Mouse (Mus musculus) spleen, postnatal 14 days (tissue): Measurements from ENCODE around the gene Fstl4.

Experiments
- DNase-seq, 2 experiments: peaks; one replicate each; pipeline ENCODE4 v3.0.0; 2021 to 2022; ENCODE audit warnings: low spot score in 2 of 2

The Fstl4 gene

DNA sequence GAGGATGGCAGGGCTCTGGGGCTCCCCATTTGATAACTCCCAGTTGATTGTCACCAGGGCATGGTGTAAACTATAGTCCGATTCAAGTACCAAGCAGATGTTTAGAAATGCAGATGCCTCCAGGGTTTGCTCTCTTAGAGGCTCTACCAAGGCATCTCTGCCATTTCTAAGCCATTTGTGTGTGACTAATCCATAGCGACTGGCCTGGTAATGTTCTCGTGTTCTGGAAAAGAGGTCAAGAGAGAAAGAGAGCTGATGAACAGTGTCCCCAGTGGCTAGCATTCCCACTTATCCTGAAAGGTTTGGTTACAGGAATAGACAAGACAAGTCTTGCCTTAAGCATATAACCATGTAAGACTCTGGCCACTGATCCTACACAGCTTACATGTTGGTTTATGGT is 3.5 kb downstream of the Fstl4 start:
- DNase-seq: no peak

DNA sequence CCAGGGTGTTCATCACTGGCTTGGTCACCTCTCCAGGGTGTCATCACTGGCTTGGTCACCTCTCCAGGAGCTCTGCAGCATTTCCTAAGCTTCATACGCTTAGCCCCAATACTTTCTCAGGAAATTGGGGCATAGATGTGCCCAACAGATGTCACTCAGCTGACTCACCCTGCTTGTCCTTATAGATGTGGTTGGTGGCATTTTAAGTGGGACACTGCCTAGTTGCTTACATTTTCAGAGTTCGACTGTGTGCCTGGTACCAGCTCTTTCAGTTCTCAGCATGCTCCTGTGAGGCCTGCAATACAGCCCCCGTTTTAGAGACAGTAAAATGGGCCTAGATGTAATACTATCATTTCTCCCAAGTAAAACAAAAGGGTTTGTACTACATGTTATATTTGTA is 8.6 kb downstream of the Fstl4 start:
- no peak for DNase-seq

DNA sequence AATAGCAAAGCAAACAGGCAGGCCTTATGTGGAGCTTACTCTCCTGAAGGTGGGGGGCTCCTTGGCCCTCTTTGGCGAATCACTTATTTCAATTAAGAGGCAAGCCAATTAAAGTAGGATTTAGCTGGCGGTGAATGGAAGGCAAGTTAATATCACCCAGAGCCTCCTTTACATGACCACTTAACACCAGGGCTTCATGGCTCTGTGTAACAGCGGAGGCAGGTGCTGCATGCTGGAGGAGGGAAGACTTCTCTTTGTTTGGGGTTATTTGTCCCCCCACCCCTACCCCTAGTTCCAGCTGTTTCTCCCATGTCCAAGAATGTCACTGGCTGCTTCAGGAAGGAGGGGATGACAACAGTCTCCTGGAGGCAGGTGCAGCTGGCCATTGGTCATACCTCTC is 10.9 kb downstream of the Fstl4 start:
- DNase-seq: no peak

DNA sequence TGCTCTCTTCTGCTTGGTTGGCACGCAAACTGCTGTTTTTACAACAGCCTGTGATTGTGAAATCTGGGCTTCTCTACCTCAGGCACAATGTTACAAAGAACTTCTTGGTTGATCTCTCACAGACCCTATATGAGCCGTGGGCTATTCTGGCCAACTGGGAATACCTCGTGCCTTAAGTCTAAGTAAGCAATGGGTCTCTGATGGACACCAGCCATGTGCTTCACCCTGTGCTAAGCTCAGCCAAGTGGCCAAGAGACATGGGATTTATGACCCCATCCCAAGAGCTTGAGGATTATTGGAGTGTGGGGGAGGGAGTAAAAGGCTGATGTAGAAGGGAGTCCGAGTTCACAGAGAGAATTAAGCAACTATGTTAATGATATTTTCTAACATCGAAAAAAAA is 18.0 kb downstream of the Fstl4 start:
- no peak for DNase-seq

DNA sequence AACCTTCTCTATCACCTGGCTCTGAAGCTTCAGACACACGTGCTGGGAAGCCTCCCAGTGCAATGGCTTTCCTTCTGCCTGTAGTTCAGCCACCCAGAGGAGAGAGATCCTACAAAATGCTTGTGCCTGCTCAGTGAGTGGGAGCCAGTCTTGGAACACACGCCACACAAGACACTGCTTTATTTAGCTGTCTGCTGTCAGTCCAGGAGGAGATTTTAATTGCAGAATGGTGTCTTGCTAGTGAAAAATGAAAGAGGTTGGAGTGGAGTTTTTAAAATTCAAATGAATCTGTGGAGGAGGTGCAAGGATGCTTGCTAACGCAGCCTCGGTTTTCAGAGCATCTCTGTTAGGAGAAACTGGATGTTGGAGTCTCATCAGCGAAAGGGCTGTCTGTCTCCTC is 29.9 kb downstream of the Fstl4 start:
- DNase-seq: no peak

DNA sequence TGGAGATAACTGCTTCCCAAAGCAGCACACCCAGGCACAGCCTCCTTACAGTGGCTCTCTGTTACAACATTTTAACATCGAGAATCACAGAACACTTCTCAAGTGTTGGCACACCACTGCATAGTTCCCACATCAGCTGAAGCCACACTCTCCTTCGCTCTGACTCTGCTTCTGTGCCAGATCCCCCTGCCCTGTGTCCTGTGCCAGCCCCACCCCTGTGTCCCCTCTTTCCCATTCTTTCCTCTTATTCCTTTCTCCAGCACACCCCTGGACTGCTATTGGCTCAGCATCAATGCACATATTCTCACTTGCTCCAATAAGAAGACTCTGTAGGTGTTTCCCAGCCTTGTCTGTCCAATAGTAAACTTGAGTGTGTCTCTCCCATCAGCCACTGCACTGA is 45.1 kb downstream of the Fstl4 start:
- DNase-seq: no peak

DNA sequence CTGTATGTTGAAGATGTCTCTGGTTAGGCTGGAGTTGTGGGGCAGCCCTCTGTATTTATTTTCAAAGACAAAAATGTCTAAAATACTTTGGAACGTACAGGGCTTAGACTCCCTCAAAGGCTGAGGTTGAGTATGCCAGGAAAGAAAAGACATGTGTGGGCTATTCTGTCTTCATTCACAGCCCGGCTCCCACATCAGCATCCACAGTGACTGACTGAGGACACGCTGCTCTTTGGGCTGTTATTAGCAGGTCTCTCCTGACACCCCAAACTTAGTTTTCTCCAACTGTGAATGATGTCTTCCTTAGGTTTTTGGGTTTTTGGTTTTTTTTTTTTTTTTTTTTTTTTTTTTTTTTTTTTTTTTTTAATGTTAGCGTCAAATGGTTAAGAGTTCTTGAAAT is 51.6 kb downstream of the Fstl4 start:
- DNase-seq: no peak

DNA sequence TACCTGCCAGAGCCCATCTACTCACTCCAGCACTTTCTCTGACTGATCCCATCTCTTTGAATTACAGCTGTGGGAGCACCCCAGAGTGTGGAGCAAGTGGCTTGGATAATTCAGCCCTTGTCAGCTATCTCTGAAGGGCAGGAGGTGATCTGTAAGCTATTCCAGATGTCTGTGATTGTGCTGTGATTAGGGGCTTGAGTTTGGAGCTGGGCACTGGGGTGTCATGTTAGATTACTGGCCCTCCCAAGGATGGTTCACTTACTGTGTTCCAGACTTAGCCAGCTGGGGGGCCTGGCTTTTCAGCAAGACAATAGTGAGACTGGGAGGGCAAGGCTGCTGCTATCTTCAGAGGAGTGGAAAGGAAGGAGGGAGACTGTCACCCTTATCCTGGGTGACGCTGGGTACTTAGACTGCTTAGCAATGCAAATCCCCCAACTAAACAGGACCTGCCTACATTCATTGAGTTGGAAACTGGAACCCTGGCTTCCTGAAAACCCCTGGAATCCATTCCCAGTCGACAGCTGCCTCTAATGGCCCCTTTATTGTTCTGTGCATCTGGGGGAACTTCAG is 56.0 kb downstream of the Fstl4 start:
- no peak for DNase-seq

DNA sequence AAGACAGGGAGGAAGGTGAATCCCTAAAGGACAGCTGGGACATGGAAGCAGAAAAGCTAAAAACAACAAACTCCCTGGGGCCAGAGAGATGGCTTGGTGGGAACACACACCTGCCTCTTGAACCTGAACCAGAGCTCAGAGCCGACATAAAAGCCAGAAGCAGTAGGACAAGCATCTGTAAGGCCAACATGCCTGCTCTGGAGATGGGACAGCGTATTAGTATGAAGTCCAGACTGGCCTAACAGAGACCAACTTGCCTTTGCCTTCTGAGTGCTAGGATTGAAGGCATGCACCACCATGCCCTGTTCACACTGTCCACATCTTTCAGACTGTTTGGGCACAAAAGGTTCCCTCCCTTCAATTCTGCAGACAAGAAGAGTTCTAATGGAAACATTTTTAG is 62.2 kb downstream of the Fstl4 start:
- DNase-seq: no peak

DNA sequence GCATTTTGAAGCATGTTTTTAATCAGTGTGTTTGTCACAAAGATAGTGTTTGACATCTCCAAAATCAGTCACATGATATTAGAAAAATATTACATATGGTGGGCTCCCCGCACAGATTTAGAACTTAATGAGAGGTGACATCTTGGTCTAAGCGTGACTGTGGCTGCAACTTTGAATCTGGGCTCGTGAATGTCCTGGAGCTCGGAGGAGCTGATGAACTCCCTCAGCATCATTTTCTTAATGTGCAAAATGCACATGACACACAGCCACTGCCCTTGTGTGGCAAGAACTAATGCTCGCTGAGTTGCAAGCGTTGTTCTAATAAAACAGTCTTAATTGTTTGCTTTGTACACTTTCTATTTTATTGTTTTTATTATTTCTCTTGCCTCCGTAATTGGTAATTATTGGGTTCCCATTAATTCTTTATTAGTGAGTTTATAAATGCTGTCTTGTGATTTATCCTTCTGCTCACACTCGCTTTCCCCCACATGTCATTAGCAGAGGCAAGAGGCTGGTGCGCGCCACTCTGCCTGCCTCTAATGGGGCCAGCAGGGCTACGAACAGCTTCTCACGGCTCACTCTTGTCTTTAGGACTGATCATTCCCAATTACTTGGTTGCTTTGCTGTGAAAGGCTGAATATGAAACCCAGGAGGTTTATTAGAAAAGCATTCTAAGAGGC is 67.3 kb downstream of the Fstl4 start:
- DNase-seq: no peak

DNA sequence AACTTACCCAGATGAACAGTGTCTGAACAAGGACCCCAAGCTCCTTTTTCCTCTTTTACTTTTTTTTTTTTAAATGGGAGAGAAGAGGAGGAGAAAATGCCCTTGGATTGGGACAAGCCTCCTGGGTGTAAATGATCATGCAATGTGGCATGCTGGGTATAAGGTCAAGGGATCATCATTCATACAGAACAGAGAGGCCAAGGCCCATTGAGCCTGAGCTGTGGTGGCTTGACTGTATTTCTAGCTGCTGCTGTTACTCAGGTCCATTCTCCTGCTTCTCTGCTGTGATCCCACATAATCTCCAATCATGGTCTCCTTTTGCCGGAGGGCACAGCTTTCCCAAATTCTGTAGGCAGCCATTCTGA is 67.9 kb downstream of the Fstl4 start:
- no peak for DNase-seq

DNA sequence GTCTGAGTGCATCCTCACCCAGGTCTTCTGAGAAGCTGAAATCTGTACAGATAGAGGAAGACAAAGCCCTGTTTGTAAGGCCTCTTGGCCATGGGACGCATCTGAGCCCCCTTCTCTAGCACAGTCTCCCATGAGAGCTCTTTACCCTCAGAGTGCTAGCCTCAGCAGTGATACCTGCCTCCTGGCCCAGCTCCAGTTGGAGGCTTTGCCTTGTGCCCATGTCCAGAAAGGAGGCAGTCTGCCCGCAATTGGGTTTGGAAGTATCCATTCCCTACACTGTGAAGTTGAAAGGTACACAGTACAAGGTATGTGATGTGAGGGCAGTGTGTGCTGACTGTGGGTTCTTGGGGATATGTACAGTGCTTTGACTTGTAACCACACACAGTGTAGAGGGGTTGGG is 84.3 kb downstream of the Fstl4 start:
- no peak for DNase-seq

DNA sequence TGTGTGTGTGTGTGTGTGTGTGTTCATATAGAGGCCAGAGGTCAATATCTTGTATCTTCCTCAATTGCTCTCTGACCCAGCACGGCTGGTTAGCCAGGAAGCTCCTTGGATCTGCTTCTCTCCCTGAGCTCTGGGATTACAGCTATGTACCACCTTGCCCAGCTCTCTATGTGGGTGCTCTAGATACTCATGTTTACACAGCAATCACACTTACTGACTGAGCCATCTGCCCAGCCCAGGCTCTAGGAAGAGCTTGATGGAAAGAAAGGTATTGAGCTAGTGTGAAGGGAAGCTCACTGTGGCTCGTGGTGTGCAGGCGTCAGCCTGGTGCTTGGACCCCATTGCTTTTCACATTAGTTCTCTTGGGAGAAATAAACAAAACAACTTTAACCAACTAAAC is 85.6 kb downstream of the Fstl4 start:
- no peak for DNase-seq

DNA sequence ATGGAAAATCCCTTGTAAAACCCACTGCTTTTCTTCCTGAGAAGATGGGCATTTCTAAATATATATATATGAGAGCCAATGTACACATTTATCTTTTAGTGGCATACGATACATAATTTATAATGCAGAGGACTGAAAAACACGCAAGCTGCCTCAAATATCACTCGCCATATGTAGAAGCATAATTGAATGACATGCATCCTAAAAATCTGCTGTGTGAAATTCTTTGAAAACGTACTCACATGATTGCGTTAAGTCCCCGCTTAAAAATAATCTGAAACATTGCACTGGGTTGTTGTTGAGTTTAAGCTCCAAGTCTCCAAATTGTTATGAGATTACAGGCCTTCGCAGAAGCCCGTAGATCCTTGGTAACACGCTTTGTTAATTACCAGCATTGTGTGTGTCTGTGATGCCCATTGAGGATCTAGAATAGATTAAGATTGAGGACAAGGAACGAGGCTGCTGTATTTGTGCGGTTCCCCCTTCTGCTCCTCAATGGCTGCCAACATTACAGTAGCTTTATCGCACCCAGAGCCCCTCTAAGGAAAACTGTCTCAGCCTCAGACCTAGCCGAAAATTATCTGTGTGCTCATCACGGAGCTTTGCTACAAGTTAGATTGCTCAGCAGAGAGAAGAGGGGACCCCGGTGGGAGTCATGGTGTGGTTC is 108.5 kb downstream of the Fstl4 start:
- DNase-seq: no peak

DNA sequence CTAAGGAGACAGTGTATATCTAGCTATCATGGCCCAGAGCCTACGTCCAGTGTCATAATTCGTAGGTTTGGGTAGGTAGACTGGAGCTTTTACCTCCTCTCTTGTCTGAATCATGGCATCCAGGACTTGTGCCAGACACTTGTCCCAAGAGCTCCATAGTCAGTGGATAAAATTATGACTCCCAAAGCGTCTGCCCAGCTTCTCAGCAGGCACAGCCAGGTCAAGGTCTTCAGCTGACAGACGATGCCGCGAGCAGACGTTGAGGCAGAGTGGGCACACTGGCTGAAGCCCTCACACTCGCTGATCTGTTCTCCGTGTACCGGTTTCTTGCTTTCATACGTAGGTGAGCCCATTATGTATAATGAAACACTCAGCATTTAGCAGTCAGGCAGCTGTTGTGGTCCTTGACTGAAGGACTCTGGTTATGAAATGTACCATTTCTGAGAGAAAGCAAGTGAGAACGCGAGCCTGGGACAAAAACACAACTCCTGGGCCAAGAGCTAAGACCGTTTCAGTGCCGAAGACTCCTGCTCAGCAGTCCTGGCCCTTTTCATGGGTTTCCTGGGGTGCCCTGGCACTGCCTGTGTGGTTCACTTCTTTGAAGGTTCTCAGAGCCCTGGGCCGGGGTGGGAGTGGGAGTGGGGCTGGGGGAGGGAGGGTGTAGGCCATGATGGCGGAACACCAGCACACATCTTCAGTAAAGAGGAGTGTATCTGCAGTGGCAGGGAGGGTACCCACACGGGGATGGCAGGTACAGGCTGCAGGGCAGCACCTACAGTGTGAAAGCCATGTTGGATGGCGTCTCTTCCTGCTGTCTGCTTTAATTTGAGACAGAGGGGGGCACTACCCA is 111.7 kb downstream of the Fstl4 start:
- DNase-seq: no peak

DNA sequence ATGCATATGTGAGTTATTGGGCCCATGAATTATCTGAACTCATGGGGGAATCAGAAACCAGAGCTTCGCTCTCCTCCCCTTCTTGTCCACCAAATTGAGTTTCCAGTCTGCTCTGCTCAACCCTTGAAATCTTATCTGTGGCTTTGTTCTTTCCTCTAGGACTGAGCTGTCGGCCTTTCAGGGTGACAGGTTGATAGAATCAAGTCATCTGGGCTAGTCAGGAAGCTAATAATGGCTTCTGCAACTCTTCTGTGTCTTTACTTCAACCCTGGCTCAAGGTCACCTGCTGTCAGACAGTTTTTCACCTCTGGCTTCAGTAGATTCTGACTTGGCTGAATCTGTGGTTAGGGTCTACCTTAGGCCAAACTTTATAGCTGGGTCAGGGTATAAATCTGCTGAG is 113.2 kb downstream of the Fstl4 start:
- no peak for DNase-seq

DNA sequence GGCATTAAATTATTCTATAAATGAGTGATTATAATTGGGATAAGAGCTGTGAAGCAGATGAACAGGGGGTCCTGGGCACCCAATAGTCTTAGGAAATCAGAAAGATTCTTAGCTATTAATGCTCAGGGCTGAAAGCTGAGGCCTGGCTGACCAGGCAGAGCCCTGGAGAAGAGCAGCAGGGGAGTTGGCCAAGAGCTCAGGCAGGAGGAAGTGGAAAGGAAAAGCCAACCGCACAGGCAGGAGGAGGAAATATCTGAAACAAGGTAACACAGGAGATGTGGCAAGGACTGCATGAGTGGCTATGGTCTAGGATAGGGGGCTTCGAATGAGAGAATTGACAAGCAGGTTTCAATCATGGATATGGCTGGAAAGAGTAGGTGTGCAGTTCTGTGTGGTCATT is 115.5 kb downstream of the Fstl4 start:
- DNase-seq: no peak

DNA sequence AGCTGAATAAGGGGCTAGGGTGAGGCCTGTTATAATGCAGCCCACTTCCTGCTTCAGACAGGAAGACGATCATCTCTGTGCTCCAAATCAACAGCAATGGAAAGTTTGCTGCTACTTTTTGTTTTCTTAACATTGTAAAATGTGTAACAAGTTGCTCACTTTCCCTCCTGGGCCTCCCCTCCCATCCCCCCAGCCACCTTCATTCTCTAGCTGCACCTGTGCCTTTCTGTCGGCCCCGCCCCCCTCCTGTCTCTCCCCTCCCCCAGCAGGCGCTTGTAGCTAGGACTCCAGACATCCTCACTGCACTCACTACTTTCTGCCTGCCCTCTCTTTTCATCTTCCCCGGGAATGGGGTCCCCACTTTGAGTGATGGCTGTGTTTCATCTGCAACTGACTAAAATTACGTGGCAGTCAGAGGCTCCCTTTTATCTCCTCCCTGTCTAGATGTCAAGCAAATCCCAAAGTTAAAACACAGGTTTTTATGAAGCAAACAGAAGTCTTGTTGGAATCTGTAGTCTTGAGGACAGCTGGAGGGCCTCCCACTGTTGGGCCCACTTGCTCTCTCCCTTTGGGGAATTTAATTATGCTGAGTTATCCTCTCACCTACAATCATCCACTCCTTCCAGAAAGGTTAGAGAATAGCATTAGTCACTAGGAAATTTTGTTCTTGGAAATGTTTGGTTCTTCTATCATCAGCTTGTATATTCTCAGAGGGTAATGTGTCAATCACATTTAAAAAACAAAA is 122.3 kb downstream of the Fstl4 start:
- no peak for DNase-seq

DNA sequence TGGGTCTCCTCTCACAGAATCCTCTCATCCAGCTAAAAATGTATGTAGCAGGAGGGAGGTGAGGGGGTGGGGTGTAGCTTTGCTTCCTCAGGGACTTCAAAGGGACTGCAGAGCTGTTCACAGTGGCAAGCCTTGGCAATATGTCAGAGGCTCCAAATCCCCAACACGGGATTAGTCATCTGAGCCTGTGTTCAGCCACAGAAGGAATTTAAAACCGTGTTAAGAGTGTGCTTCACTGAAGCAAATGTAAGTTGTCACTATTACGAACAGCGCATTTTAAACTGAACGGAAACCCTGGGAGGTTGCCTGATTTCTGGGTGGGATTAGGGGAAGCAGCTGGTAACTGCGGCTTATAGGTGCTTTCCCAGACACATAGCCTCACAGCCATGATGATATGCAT is 123.7 kb downstream of the Fstl4 start:
- DNase-seq: no peak

DNA sequence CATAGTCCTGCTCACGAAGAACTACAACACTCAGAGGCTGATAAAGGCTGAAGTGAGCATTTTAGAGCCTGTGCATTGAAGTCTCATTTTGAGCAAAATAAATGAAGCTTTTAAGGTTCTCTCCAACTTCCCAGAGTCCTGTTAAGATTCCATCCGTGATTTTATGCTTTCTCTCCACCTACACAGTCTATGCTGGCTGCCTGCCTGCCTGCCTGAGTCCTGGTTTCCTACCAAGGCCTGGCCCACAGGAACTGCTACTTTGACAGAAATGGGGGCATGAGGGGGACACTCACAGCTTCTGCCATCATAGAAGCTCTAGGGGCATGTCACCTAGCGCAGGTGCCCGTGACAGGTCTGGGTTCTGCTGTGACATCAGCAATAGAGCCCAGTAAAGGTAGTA is 125.1 kb downstream of the Fstl4 start:
- DNase-seq: no peak

DNA sequence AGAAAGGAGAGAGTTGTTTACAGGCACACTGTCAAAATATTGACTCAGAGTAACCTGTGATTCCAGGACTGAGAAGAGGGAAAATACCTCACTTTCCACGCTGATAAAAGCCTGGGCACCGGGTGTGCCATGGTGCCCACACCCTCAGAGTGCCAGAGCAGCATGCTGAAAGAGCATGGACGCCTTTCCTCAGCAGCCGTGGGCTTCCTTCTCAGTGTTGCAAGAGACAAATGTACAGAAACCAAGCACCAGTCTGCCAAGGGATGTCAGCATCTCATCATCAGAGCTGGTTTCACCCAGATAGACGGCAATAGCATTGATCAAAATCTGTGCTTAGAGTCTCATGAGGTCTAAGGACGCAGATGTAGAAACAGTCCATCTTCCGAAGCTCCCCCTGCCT is 125.7 kb downstream of the Fstl4 start:
- no peak for DNase-seq

DNA sequence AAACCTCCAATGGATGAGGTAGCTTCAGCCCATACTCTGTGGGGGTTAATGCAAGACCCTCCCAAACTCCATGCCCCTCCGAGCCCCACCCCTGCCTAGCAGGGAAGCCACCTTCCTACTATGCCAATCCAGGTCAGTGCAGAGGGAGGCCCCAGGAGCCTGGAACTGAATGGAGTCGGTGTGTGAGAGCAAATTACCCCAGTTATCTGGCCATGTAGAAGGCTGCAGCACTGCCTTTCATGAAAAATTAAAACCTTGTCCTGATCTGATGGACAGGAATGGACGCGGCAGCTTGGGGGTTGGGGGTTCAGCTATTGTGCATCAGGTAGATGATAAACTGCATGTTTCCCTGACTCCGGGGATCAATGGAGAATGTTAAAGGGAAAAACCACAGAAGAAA is 139.7 kb downstream of the Fstl4 start:
- DNase-seq: no peak
